Mouse (Mus musculus) urinary bladder, postnatal 36 days (tissue): ENCODE results near the gene 6030458C11Rik.
"Not testable (repeated sequence)": the region's sequence is repeated elsewhere in the genome, so short reads cannot be mapped to it uniquely, and the experiment has no call there.

Experiments used
- DNase-seq, 2 experiments: peaks; one replicate each; pipeline ENCODE4 v3.0.0; 2022; ENCODE audit warnings: low spot score in 2 of 2, mixed read lengths in 1 of 2

6030458C11Rik gene

GRCm38 (mm10) chr15:12822416-12823395, 1.7 kb downstream of the 6030458C11Rik start:
- no peak for DNase-seq

- DNase-seq, result no peak
Measured at GRCm38 (mm10) chr15:12817592-12817991, 6.9 kb downstream of the 6030458C11Rik start.

DNA sequence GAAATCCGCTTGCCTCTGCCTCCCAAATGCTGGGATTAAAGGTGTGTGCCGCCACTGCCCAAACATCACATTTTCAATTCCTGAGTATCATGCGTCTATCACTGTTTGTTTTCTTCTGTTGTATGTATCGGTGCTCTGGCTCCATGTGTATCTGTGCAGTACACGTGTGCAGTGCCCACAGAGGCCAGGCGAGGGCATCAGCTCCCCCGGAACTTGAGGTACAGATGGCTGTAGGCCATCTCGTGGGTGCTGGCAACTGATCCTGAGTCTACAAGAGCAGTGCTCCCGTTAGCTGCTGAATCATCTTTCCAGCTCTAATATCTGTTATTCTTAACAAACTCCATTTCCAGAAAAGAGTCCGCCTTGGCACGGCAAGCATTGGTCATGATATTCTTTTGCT, 11.8 kb downstream of the 6030458C11Rik start:
- DNase-seq, result no peak

- DNase-seq, result no peak
Measured at GRCm38 (mm10) chr15:12809305-12809704, 15.1 kb downstream of the 6030458C11Rik start.

GRCm38 (mm10) chr15:12807088-12807487, 17.4 kb downstream of the 6030458C11Rik start:
- no peak for DNase-seq

DNA sequence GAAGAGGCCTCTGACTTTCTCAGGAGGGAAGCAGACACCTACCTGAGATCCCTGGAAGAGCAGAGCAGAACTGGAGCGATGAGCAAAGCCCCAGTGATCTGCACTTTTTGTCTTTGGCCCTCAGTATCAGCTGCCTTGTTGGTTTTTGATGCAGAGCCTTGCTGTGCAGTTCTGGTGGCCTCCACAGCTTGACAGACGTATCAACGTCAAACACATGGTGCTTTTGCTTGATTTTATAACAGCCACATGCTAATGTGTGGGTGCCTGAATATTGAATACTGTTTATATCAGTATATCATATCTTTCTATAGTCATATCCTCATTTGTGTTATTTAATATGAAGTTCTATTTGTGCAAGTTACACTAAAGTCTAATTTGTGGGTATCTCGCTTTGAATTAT, 19.4 kb downstream of the 6030458C11Rik start:
- DNase-seq, result no peak

- not testable (repeated sequence) for DNase-seq
Measured at GRCm38 (mm10) chr15:12801142-12801506, 23.3 kb downstream of the 6030458C11Rik start.

DNA sequence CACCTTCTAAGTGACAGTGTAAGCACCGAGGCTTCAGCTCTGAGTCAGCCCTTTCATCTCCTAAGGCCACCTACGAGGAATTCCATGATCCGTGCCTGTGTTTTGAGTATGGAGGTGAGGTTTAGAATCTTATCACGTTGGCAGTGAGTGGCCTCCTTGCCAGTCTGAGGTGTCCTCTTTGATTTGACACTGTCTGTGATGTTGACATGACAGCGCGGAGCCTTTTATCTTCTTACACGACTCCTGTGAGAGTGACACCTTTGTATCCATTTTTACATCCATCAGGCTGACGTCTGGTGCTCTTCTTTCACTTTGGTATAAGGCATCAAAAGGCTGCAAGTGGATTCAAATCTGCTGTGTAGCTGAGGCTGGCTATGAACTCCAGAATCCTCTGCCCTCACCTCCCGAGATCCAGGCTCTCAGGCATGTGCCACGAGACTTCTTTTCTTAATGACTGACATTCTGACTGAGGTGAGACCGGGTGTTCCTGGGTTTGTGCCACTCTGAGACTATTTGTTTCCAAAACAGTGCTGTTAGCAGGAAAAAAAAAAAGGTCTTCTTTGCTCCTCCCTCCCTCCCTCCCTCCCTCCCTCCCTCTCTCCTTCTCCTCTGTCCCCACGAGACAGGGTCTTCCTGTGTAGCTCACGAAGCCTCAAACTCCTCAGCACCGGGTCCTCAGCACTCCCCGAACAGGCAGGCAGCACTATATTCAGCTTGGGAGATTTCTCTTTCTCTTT, 23.9 kb downstream of the 6030458C11Rik start:
- no peak for DNase-seq

GRCm38 (mm10) chr15:12798043-12798442, 26.4 kb downstream of the 6030458C11Rik start:
- no peak for DNase-seq

- no peak for DNase-seq
Measured at GRCm38 (mm10) chr15:12795909-12796470, 28.5 kb downstream of the 6030458C11Rik start.

- DNase-seq, result peak; percentile 15 to 20
Measured at GRCm38 (mm10) chr15:12795457-12795894, 29.0 kb downstream of the 6030458C11Rik start.

GRCm38 (mm10) chr15:12794311-12794710, 30.1 kb downstream of the 6030458C11Rik start:
- no peak for DNase-seq

DNA sequence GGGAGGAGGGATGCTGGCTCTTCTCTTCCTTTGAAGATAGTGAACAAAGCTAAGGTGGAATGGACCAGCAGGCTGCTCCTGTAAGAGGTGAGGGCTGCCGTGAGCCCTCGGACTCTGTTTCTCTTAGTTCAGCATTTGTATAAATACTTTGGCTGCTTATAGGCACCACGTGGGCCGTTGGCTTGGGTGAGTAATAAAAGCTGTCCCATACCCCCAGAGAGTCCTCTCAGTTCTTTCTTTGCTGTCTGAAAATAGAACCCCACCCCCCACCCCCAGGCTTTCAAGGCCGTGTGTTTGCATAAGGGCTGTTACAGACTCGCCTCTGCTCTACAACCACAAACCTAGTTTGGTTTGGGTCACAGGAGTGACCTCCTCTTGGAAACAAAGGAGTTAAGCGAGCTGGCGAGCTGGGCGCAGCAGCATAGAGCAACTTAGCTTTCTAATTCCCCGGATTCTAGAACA, 35.0 kb downstream of the 6030458C11Rik start:
- DNase-seq, result no peak

DNA sequence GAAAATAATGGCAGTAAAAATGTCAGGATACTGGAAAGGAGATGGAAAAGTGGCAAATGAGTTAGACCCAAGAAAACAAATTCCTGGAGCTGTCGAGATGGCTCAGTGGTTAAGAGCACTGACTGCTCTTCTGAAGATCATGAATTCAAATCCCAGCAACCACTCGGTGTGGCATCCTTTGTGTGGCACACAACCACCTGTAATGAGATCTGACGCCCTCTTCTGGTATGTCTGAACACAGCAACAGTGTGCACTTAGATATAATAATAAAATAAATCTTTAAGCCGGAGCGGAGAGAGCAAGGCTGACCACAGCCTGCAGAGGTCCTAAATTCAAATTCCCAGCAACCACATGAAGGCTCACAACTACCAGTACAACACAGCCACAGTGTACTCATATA, 35.9 kb downstream of the 6030458C11Rik start:
- DNase-seq, result no peak

- DNase-seq, result no peak
Measured at GRCm38 (mm10) chr15:12781729-12782326, 42.6 kb downstream of the 6030458C11Rik start.

- DNase-seq, result no peak
Measured at GRCm38 (mm10) chr15:12781296-12781695, 43.2 kb downstream of the 6030458C11Rik start.

DNA sequence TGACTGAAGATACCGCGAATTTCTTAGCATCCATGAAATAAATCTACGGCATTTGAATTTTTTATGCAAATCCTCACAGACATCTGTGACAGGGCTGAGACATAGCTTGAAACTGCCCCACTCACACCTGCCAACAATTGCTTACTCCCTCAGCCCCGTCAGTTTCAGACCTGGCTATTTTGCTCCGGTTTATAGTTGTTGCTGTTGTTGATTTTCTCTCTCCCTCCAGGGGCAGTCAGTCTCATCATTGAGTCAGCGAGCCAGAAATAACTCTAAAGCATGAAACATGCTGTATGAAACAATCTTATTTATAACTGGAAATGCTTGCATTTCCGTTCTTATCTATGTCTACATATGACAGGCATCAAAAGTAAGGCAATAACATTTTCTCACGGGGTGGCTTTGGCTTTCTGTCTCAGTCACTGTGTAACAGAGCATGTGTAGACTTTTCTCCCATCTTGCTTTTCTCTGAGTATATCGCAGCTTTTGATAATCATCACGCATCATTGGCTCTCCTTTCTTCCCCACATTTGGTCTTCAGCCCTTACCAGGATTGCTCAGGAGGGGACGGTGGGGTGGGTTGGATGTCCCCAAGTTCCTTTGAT, 50.2 kb downstream of the 6030458C11Rik start:
- no peak for DNase-seq

DNA sequence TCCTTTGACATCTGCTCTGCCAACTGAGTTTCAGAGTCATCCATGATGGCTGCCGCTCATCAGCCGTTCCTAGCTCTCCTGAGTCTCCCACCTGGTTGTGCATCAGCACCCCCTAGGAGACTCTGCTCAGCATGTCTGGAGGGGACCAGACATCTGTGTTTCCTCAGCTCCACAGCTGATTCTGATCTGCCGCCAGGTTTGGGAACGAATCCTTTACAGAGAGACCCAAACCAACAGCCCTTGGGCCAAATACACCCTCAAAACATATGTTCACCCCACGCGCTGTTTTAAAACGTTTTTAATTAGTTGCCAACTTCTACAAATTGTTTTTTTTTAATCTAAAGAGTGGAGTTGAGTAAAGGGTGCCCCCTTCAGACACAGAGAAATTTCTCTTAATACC, 53.5 kb downstream of the 6030458C11Rik start:
- DNase-seq, result no peak

GRCm38 (mm10) chr15:12766848-12767247, 57.6 kb downstream of the 6030458C11Rik start:
- DNase-seq, result no peak

DNA sequence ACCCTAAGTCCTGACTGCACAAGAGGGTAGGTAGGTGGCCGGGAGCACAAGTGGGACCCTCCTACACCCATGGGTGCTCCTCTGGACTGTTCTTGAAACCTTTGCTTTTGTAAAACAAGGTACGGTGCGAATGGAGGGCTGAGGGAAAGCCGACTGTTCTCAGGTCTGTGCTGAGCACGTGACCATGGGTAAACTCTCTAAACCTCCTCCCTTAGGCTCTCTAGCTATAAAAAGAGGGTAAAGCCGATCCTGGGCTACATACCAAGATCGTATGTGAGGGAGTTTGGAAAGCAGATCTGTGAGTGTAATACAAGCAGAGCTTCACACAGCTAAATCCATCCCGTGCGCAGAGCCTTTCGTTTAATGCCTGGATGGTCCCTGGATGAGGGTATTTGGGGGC, 61.3 kb downstream of the 6030458C11Rik start:
- no peak for DNase-seq

DNA sequence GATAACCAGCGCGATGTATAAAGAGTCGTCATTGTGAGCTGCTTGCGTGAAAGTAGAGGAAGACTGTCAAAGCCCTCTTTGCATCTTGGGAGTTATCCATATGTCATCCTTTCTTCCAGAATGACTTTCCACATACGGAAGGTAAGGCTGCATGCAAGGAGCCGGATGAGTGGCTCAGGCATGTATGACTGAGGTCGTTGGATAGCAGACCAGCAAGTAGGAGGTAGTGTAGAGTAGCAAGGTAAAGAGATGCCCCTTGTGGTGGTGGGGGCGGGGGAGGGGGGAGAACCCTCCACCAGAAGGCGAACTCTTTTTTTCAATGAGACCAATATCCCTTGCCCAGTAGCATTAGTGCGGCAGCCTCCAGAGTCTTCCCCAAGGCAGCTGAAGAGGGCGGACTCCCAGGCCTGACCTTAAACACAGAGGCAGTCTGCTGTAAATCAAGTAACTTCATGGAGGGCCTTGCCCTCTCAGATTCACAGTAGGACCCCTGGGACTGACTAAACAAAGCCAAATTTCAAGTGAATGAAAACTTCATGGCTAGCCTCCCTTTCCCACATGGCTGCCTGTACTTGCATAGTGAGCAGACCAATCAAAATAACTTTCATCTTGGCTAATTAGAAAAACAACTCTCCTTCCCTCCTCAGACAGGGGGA, 62.1 kb downstream of the 6030458C11Rik start:
- no peak for DNase-seq
